Mouse (Mus musculus) frontal cortex, postnatal 36 days (tissue): Measurements from ENCODE around the gene Pusl1.

Experiments used
- DNase-seq, 2 experiments: peaks; one replicate each; pipeline ENCODE4 v3.0.0; 2022; ENCODE audit warnings: low spot score in 2 of 2

The Pusl1 gene

DNA sequence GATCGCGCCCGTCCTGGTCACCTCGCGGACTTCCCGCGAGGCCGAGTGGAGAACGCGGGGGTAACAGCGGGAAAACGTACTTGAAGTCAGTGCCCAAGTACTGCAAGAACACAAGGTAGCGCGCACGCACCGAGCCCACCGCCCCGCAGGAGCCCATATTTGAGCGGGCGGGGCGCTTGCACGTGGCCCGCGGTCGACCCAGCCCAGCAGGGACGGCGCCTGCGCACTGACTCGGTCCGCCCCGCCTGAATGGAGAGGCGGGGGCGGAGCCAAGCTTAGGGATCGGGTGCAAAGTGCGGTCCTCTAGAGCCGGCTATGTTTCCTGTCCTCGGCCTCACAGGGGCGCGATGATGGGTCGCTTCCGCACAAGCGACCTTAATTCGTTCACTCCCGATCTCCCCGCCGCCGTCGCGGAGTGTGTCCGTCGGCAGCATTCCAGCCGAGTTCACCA, at the start of gene Pusl1, which contains the start of gene Acap3:
TSS of gene Pusl1 (minus strand) at position 231 of the 451 bp plus-strand sequence.
TSS of gene Acap3 (plus strand) at position 272 of the 451 bp plus-strand sequence.
- peak; percentile 95 to 96 for DNase-seq

DNA sequence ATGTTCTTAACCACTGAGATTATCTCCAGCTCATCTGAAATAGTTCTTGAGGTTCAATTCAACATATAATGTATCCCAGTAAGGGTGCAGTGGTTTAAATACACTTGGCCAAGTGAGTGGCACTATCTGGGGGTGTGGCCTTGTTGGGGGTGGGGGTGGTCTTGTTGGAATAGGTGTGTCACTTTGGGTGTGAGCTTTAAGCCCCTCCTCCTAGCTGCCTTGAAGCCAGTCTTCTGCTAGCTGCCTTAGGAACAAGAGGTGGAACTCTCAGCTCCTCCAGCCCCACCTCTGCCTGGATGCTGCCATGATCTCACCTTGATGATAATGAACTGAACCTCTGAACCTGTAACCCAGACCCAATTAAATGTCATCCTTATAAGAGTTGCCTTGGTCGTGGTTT, 40.5 kb upstream of the Pusl1 start:
- no peak for DNase-seq

DNA sequence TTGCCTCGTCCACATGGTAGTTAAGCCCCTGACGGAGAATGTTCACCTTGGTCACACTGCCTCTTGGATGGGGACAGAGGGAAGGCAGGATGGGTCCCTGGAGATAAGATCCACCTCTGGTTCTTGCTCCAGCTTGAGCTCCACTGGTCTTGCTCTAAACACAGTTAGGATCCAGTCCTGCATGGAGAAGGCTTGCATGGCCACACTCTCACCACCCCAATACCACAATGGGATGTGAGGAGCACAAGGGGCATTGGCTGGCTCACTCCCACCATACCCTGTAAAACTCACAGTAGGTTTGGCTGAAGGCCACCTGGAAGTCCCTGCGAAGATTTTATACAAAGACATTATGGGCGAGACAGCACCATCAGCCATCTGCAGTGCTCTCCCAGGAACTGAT, 17.2 kb upstream of the Pusl1 start:
- no peak for DNase-seq

DNA sequence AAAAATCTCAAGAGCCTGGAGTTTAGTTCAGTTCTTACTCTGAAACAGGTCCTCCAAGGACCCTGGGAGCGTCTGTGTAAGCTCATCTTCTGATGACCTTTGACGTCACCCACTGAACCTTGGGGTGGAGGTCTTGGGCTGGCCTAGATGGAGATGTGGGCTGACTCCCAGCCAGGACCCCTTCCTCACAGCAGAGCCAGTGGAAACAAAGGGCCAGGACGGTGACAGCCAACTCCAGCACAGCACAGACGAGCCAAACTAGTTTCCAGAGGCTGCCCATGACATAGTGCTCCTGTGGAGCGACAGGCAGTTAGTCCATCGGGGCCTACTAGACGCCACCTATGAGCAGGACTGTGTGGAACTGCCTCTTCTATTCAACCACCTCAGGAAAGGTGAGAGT, 16.7 kb upstream of the Pusl1 start:
- DNase-seq: peak in 1 of 2 experiments; percentile 1

DNA sequence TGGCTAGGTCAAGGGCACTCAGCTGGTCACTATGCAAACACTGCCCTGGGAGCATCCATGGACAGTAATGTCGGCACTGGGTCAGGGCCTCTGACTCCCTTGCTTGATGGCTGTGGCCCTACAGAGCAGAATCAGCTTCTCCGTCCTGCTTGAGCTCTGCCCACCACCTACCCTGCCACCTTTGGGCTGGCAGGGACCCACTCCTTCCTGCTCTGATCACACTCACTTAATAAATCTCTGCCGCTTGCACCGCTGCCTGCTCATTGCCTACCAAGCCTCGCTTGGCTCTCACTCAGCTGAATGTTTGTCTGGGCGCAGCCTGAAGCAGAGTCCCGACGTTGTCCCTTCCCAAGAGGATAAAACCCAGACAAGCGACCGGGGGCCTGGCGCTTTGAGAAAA, 15.4 kb upstream of the Pusl1 start:
- DNase-seq: no peak

DNA sequence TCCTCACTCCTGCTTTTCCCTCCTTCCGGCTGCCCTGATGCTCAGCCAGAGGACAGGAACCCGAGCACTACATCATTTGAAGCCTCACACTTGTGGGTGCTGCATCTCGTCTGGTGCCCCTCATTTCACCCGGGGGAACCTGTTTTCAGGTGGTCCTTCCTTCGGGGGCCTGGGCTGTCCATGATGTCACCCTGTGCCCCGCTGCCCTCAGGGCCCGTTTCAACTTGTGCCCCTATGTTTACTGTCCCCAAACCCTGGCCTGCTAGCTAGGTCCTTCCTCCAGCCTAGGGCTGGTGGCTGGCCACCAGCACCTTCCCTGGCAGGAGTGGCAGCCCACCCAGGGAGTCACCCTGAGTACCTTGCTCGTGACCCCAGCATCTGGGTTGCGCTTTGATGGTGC, 14.5 kb upstream of the Pusl1 start:
- no peak for DNase-seq

DNA sequence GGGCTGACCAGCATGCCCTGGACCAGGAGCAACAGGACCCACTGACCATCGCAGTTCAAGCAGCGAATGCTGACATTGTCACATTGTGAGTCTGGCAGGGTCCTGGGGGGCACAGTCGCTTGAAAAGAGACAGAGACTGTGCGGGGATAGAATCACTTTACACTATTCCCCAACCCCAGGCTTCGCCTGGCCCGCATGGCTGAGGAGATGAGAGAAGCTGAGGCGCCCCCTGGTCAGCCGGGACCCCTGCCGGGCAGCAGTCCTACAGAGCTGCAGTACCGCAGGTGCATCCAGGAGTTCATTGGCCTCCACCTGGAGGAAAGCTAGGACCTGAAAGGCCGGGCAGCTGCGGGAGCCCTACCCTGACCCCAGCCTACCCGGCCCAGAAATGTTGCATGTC, 14.1 kb upstream of the Pusl1 start:
- no peak for DNase-seq

DNA sequence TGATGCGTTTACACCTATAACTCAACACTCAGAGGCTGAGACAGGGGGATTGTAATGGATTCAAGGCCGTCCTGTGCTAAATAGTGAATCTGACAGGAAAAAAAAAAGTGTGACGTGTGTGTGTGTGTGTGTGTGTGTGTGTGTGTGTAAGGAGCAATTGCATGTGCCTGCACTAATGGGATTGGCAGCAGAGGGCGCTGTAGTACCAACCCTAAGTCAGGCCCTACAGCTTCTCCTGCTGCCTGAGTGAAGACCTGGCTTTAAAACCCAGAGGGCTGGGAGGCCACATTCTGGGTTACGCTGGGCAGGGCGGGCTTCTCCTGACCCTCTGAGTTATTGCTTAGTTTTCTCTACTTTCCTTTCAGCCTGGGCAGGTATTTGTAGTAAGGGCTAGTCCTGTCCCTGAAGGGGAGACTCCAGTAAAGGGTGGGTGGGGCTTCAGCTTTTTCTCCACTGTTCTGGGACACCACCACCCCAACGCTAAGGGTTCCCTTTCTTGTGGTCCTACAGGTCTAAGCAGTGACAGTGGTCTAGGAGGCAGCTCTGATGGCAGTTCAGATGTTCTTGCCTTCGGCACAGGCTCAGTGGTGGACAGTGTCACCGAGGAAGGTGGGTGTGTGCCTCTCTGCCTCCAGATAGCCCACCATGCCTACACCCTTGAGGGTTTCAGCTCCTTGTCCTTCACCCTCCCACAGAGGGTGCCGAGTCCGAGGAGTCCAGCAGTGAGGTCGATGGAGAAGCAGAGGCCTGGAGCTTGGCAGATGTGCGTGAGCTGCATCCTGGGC, 12.9 kb upstream of the Pusl1 start:
- peak; percentile 1 to 13 for DNase-seq

DNA sequence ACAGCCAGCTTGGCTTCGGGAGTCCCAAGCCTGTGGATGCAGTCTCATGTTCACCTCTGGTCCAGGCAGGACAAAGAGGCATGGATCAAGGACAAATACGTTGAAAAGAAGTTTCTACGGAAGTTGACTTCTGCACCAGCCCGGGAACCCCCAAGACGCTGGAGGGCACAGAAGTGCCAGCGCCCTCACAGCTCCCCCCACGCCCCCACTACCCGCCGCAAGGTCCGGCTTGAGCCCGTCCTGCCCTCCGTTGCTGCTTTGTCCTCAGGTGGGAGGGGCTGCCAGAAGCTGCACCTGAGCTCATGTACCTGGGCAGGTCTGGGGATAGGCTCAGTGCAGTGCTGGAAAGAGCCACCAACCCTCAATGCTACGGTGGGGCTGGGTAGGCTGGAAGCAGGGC, 11.7 kb upstream of the Pusl1 start:
- DNase-seq: no peak

DNA sequence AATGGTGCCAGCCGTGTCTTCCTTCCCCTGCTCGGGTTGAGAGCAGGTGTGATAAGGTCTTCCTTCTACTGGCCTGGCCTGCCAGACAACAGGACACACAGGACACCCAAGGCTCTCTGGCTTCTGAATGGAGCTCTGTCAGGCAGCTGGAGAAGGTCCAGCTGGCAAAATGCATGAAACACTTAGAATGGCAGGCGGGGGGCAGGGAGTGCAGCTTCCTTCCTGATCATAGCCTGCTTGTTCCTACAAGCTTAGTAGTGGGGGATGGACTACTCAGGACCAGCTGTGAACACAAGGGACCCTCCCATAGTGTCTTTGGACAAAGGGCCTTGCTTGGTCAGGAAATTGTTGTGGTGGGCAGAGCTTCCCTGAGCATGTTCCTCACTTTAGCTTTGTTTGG, 9.6 kb upstream of the Pusl1 start:
- peak in 1 of 2 experiments; percentile 19 for DNase-seq

DNA sequence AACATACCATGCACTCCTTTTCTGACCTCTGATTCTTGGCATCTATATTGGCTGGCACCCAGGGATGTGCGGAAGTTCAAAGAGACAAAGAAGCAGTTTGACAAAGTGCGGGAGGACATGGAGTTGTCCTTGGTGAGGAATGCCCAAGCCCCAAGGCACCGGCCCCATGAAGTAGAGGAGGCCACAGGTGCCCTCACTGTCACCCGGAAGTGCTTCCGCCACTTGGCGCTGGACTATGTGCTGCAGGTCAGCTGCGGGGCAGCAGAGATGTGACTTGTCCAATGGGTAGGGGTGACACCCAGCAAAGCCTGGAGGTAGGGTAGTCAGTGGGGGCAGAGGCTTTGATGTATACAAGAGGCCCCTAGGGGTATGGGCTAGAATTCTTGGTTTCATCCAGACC, 7.8 kb upstream of the Pusl1 start:
- DNase-seq: no peak

DNA sequence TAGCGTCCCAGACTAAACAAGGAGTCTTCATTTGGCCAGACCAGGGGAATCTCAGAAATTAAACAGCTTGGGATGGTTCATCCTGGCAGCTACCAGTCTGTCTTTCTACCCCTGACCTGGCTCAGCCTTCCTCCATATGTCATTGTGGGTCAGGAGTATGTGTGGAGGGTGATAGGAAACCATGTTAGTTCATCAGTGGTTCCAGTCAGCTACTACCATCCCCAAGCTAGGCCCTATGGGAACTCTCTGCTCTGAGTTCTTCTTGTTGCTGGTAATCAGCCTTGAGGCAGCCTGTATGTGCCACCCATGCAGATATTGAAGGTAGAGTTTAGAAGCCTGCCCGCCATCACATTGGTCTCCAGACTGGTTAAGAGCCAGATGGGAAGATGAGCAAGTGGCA, 6.7 kb upstream of the Pusl1 start:
- no peak for DNase-seq

DNA sequence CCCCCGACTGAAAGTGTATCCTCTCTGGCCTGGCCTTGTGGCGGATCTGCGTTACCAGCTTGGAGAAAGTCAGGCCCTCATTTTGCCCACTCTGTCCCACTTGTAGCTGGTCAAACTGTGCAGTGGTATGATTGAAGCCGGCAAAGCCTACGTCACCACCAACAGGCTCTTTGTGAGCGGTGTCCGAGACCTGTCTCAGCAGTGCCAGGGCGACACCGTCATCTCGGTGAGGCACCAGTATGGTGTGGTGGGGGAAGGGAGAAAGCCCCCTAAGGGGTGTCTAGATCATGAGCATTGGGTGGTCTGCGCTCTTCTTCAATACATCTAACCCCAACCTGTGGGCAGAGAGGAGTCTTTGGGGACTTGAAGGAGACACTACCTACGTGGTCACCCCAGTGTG, 4.9 kb upstream of the Pusl1 start:
- no peak for DNase-seq

DNA sequence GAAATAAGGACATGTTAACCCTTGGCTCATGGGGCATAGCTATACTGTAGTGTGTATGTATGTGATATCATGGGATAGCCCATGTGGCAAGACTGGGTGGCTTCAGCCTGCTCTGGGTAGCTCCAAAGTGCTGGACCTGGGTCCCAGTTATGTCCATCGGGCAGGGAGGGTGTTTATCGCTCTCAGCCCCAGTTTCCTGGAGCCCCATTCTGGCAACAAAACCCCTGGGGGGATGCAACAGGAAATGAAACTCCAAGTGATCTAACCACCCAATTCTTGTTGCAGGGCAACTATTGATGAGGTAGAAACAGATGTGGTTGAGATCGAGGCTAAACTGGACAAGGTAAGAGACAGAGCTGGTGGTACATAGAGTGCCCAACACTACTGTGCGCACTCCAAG, 4.2 kb upstream of the Pusl1 start:
- DNase-seq: no peak

DNA sequence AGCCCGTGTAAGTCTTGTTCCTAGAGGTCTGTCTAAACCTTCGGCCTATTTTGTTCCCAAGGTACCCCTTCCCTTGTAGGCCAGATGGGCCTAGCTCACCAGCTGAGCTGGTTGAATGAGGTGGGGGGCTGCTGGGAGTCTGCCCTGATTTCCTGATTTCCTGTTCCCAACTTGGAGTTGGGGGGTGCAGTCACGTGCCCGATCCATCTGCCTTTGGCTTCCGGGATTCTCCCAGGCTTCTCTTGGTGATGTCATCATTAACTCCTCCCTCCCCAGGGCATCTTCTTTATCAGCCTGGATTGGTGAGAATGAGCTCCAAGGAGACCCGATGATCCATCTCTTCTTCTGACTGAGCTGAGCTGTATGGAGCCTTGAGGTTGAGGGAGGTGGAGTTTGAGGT, 3.6 kb upstream of the Pusl1 start:
- DNase-seq: peak; percentile 76 to 84

DNA sequence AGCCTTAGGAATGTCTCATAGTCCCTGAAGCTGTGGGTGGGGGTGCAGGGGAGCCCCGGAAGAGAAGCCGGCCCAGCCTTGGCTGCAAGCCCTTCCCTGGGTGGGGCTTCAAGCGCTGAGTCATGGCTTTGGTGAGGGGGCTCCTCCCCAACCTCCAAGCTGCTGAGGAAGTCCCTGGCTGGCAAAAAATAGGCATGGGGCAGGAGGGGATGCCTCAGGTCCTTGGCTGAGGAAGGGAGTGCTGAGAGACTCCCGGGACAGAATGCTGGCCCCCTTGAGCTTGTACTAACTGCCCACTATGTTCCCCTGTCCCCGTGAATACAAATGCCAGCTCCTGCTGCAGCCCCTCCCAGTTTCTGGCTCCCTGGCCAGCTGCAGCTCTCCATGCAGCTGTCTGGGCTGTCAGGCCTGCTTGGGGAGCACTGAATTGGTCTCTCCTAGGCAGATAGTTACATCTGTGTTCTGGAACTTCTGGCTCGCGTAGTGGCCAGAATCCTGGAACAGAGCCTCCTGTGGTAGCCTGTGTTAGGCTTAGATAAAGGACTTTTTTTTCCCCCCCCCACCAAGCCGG, 2.8 kb upstream of the Pusl1 start:
- peak; percentile 77 to 84 for DNase-seq

DNA sequence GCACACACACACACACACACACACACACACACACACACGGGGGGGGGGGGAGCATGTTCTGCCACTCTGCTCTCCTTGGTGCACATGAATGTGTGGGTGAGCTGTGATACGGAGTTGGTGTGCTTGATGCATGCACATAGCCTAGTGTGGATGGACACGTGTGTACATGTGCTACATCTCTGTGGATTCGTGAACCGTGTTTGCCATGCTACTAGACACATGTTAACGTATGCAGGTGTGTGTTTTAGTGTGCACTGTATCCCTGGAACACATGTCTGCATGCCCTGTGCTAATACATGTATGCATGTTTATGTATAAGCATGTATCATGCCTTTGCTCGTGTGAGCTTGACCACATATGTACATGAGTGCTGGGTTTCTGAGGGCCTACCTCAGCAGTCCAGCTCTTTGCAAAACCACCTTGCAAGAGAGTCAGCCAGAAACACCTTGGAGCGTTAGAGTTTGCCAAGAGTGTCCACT, 1.7 kb upstream of the Pusl1 start:
- no peak for DNase-seq

DNA sequence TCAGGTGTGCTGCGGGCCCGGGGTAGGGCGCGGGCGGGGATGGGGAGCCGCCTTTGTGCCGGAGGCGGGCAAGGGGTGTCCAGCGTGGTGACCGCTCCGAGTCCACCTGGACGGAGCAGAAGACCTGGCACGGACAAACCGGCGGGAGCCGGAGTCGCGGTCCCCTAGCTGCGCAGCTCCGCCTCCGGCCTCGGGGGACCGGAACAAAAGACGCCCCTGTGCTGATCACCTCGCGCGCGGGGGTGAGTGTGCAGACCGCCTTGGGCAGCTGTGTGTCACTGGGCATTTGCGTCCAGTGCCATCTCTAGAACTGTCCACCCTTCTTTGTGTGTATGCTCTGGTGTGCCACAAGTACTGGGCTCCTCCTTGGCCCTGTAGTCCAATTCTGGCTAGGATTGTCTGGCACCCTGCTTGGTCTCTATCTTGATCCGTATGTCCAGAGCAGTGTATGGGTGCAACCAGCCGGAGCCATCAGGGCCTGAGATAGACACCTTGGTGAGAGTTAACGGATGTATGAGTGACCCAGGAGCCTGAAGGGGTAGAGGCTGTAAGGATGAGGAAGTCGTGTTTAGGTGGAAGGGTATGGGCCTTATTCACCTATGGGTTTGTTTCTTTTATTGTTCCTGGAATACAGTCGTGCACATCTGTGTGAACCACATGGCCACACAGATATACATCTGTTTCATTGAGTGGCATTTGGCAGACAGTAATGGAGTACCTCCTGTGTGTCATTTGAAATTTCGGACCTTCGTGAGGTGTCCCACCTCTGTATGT, 1.0 kb upstream of the Pusl1 start:
- no peak for DNase-seq

DNA sequence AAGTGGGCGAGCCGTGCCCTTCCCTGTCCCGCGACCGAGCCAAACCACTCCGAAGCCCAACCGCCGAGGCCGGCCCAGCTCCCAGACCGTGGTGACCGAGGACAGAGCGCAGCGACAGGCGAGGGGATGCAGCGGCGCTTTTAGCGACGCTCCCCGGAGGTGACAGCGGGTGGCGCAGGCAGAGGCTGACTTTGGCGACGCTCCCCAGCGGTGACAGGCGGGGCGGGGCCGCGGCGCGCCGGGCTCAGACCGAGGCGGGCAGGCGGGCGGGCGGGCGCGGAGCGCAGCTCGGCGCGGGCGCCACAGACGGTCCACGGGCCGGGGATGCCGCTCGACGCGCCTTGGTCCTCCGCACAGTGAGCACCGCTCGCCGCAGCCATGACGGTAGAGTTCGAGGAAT, 436 bp upstream of the Pusl1 start:
- peak; percentile 77 to 80 for DNase-seq

DNA sequence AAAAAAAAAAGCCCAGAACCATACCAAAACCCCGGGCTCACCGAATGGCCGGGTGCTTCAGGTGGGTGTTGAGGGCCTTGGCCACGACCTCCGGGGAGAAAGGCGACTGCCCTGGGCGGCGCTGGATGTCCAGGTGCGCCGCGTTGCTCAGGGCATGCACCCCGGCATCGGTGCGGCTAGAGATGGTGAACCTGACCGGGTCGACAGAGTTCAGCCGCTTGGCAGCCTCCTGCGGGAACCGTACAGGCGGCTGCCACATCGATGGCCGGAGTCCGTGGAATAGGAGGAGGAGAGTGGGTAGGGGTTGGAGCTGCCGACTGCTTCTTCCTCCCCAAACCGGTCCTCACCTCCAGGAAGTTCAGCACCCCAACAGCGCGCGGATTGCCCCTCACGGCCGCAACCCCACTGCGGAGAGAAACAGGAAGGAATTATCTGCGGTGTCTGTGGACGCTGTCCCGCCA, 540 bp downstream of the Pusl1 start:
- peak in 1 of 2 experiments; percentile 29 for DNase-seq

DNA sequence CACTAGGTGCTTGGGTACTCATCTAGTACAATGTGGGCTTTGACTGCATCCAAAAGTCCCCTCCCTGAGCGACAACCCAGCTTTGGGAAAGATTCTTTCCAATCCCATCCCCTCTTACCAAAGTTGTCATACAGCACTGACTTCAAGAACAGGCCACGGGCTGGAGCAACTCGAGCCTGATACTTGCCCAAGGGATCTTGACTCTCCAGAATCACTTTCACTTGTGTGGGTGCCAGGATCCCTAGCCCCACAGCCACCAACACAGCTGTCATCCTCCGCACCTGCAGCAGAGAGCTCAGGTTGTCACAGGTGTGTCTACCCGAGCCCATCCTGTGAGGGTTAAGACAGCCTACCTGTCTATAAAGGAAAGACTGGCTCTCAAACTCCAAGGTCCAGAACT, 2.3 kb downstream of the Pusl1 start:
- no peak for DNase-seq

DNA sequence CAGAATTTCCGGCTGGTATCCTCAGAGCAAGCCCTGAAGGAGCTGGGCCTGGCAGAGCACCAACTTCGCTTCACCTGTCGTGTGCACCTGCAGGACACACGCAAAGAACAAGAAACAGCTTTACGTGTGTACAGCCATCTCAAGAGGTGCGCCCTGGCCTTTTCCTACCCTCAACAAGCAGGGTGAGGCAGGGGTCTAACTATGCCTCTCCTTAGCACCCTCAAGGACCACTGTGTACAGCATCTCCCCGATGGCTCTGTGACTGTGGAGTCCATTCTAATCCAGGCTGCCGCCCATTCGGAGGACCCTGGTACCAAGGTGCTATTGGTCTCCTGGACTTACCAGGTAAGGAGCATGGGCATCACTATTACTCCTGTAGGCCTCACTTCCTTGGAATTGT, 3.4 kb downstream of the Pusl1 start:
- DNase-seq: no peak
